9 mouse cellular contexts compared by ENCODE assay signal in genomic region chr12:81199280-81199955, GRCm38 (mm10).
DNase-seq lines count a peak whose midpoint lies in the region; ATAC-seq lines count a peak whose summit lies in the region.
"Had no signal": no experiment of that assay in that cellular context is flagged by ENCODE, and none has a peak within 500 bp of the region (broad histone marks: within the 10 kb centered on the region; RNA-seq: fewer than 3 reads in every experiment).

No protein-coding gene starts in this region.

- H3K4me1 ChIP-seq in forebrain, embryonic 14.5 days (ENCODE audit: control insufficient read depth, insufficient read depth, low read length): no peaks in the 10 kb centered on the region
- H3K4me1 ChIP-seq in hindbrain, embryonic 11.5 days (replicated peaks; ENCODE audit: control insufficient read depth, insufficient read depth, low read length): no peaks in the 10 kb centered on the region
- H3K4me1 ChIP-seq: heart, embryonic 15.5 days had no signal

- no peaks in the 10 kb centered on the region for H3K36me3 ChIP-seq in forebrain, embryonic 14.5 days (ENCODE audit: control insufficient read depth, insufficient read depth, low read length)
- no peaks in the 10 kb centered on the region for H3K36me3 ChIP-seq in hindbrain, embryonic 11.5 days (ENCODE audit: control insufficient read depth, insufficient read depth, low read length)
- H3K36me3 ChIP-seq: heart, embryonic 15.5 days had no signal

- no peak overlapping the region for H3K4me3 ChIP-seq in forebrain, embryonic 14.5 days (ENCODE audit: low read depth, low read length)
- no peak overlapping the region for H3K4me3 ChIP-seq in hindbrain, embryonic 11.5 days (ENCODE audit: low read depth, low read length)
- H3K4me3 ChIP-seq: heart, embryonic 15.5 days had no signal

- peak overlapping the region; percentile 6; the same call in 1 of the 2 replicates for H3K4me2 ChIP-seq in forebrain, embryonic 14.5 days (ENCODE audit: low read length)
- no peak overlapping the region for H3K4me2 ChIP-seq in hindbrain, embryonic 11.5 days (replicated peaks; ENCODE audit: low read depth, low read length)
- H3K4me2 ChIP-seq: heart, embryonic 15.5 days had no signal

- H3K27ac ChIP-seq in forebrain, embryonic 14.5 days (ENCODE audit: low read depth, low read length): no peak overlapping the region
- no peak overlapping the region for H3K27ac ChIP-seq in hindbrain, embryonic 11.5 days (ENCODE audit: low read depth, low read length)
- H3K27ac ChIP-seq: heart, embryonic 15.5 days had no signal

- H3K9me3 ChIP-seq in forebrain, embryonic 14.5 days (replicated peaks; ENCODE audit: control insufficient read depth, low read length): no peaks in the 10 kb centered on the region
- no peaks in the 10 kb centered on the region for H3K9me3 ChIP-seq in hindbrain, embryonic 11.5 days (ENCODE audit: control insufficient read depth, low read length)
- H3K9me3 ChIP-seq: heart, embryonic 15.5 days had no signal

- WGBS in forebrain, embryonic 14.5 days: 26% methylated on average over 23 of the region's 23 CpGs
- WGBS in hindbrain, embryonic 11.5 days: 28% methylated on average over 23 of the region's 23 CpGs

- peak; percentile 84 for DNase-seq in NIH3T3 (ENCODE audit: low read depth)
- peak; percentile 49 for DNase-seq in brain, embryonic 18.5 days (ENCODE audit: low read depth, low spot score)
- DNase-seq in forebrain, embryonic 14.5 days (ENCODE audit: low spot score): peak; percentile 87
- peak; percentile 84 for DNase-seq in hindbrain, embryonic 11.5 days (ENCODE audit: low spot score)
- DNase-seq in layer of hippocampus, postnatal 36 days: peak; percentile 65 to 70
- DNase-seq in lung, postnatal 36 days: peak; percentile 61
- peak; percentile 71 for DNase-seq in right cerebral cortex, postnatal 25 days
- no peak for DNase-seq in spleen, adult 12 weeks (ENCODE audit: low spot score)

- no peaks in the 10 kb centered on the region for H3K27me3 ChIP-seq in forebrain, embryonic 14.5 days (replicated peaks; ENCODE audit: control insufficient read depth, insufficient read depth, low read length)
- H3K27me3 ChIP-seq in hindbrain, embryonic 11.5 days (ENCODE audit: control insufficient read depth, insufficient read depth, low read length): no peaks in the 10 kb centered on the region
- H3K27me3 ChIP-seq: heart, embryonic 15.5 days had no signal

- H3K9ac ChIP-seq in forebrain, embryonic 14.5 days (ENCODE audit: low read length): no peak overlapping the region
- H3K9ac ChIP-seq in hindbrain, embryonic 11.5 days (ENCODE audit: low read depth, low read length): no peak overlapping the region
- H3K9ac ChIP-seq: heart, embryonic 15.5 days had no signal

- peak; percentile 83; the same call in 1 of the 2 replicates for ATAC-seq in forebrain, embryonic 14.5 days
- peak; percentile 85 for ATAC-seq in hindbrain, embryonic 11.5 days (ENCODE audit: low FRiP score)
